Mouse (Mus musculus): ENCODE measurements around the gene Tmem256. TPM values are rescaled to one million over a fixed set of nuclear protein-coding genes. Genes with fewer than 3 reads are reported as not detected.

The Tmem256 gene
- total and polyA plus RNA-seq, 3 experiments, result 185 to 327 (median 206) TPM

GRCm38 (mm10) chr11:69850754-69851153 is 12.4 kb downstream of the Tmem256 start:
- Histone ChIP-seq H3K9ac (ENCODE audit: insufficient read depth, low read depth) (no peak overlapping the region), H3K27me3 (replicated peaks) (no peaks in the 10 kb centered on the region), H3K79me2 (replicated peaks; ENCODE audit: control insufficient read depth, extremely low read depth, insufficient read depth, poor library complexity, severe bottlenecking) (no peaks in the 10 kb centered on the region), H3K27ac (ENCODE audit: insufficient read depth, low read depth) (no peak overlapping the region), H3K4me1 (ENCODE audit: control insufficient read depth in 1 of 2, insufficient read depth in 2 of 2) (peaks cover 5 to 24% of the 10 kb centered on the region in 2 experiments), H3K4me3 (replicated peaks in 1 of 3; ENCODE audit: low read depth in 2 of 3, low read length in 2 of 3, poor library complexity in 1 of 3) (no peak overlapping the region), H3K4me2 (ENCODE audit: insufficient read depth, low read depth, poor library complexity, severe bottlenecking) (no peak overlapping the region), H3K36me3 (replicated peaks in 1 of 2; ENCODE audit: control insufficient read depth in 1 of 2, insufficient read depth in 1 of 2, low read length in 1 of 2) (peaks cover 0 to 47% of the 10 kb centered on the region in 2 experiments), H3K9me3 (replicated peaks; ENCODE audit: low read length) (no peaks in the 10 kb centered on the region)
- TF ChIP-seq RAD21 (IDR thresholded peaks at IDR 0.05; ENCODE audit: low read depth, low read length), result no peak
- no peak for TF ChIP-seq USF2 (conservative IDR thresholded peaks at IDR 0.05; ENCODE audit: low read depth, low read length)
- TF ChIP-seq ZC3H11A (IDR thresholded peaks at IDR 0.05; ENCODE audit: low read depth, low read length), result no peak
- TF ChIP-seq ELF1 (IDR thresholded peaks at IDR 0.05; ENCODE audit: low read depth, low read length), result no peak
- TF ChIP-seq PAX5 (IDR thresholded peaks at IDR 0.05; ENCODE audit: low read length), result no peak
- no peak for TF ChIP-seq E2F4 (IDR thresholded peaks at IDR 0.05; ENCODE audit: insufficient replicate concordance, low read depth, low read length)
- TF ChIP-seq TCF12 (IDR thresholded peaks at IDR 0.05; ENCODE audit: low read depth, low read length), result no peak
- TF ChIP-seq TBP (conservative IDR thresholded peaks at IDR 0.05; ENCODE audit: low read depth, low read length), result no peak
- TF ChIP-seq GABPA (IDR thresholded peaks at IDR 0.05; ENCODE audit: insufficient replicate concordance, low read depth, low read length), result no peak
- TF ChIP-seq JUND (conservative IDR thresholded peaks at IDR 0.05; ENCODE audit: low read depth, low read length), result no peak
- no peak for TF ChIP-seq CHD1 (IDR thresholded peaks at IDR 0.05; ENCODE audit: low read depth, low read length)
- no peak for TF ChIP-seq MYC (IDR thresholded peaks at IDR 0.05; ENCODE audit: low read depth, low read length)
- no peak for TF ChIP-seq MAX (IDR thresholded peaks at IDR 0.05; ENCODE audit: low read length)
- TF ChIP-seq HCFC1 (IDR thresholded peaks at IDR 0.05; ENCODE audit: low read depth, low read length), result no peak
- no peak for TF ChIP-seq POLR2A (IDR thresholded peaks at IDR 0.05; ENCODE audit: low read depth, low read length)
- TF ChIP-seq EP300 (IDR thresholded peaks at IDR 0.05; ENCODE audit: low read length), result no peak
- DNase-seq (ENCODE audit: extremely low read depth), result no peak
- in situ Hi-C loops (cut with MboI; ENCODE audit: low pct_ligation_motif_present, low pct_unique_long_range_greater_than_20kb, low sequenced_read_pairs) (no loop called here), dilution Hi-C loops (cut with MboI; ENCODE audit: extremely low pct_ligation_motif_present, extremely low pct_unique_long_range_greater_than_20kb, low sequenced_read_pairs) (no loop called here)

DNA sequence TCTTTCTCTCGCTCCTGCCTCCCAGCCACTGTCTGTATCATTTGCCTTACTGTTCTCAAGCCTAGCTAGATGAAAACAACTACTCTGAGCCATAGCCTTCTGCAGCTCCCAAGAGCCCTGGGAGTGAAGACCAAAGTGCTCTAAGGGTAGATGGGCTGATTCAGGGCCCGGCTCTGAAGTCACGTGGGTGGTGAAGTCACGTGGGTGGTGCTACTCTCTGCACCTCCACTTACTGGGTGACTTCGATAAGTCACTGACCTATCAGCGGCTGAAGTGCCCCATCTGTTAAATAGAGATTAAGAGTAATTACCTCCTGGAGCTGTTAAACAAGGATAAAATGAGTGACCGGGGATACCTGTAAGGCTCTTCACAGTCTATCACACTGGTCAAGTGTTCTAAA is 15.7 kb downstream of the Tmem256 start:
- dilution Hi-C loops (cut with MboI; ENCODE audit: extremely low pct_ligation_motif_present, extremely low pct_unique_long_range_greater_than_20kb, low sequenced_read_pairs), result no loop called here
- no peaks in the 10 kb centered on the region for H3K79me2 ChIP-seq (replicated peaks; ENCODE audit: control insufficient read depth, extremely low read depth, insufficient read depth, poor library complexity, severe bottlenecking)
- no peaks in the 10 kb centered on the region for H3K27me3 ChIP-seq (replicated peaks)
- TF ChIP-seq SIN3A (IDR thresholded peaks at IDR 0.05; ENCODE audit: low read length) (no peak), RAD21 (IDR thresholded peaks at IDR 0.05; ENCODE audit: low read depth, low read length) (no peak), CHD1 (IDR thresholded peaks at IDR 0.05; ENCODE audit: low read depth, low read length) (no peak), USF1 (IDR thresholded peaks at IDR 0.05; ENCODE audit: low read depth, low read length) (peak; percentile 72), ZC3H11A (IDR thresholded peaks at IDR 0.05; ENCODE audit: low read depth, low read length) (no peak), USF2 (conservative IDR thresholded peaks at IDR 0.05; ENCODE audit: low read depth, low read length) (peak; percentile 75), JUND (conservative IDR thresholded peaks at IDR 0.05; ENCODE audit: low read depth, low read length) (no peak)
- no peak overlapping the region for H3K4me2 ChIP-seq (ENCODE audit: insufficient read depth, low read depth, poor library complexity, severe bottlenecking)
- H3K4me3 ChIP-seq (replicated peaks in 1 of 3; ENCODE audit: low read depth in 2 of 3, low read length in 2 of 3, poor library complexity in 1 of 3), result no peak overlapping the region
- no peak overlapping the region for H3K27ac ChIP-seq (ENCODE audit: insufficient read depth, low read depth)
- H3K4me1 ChIP-seq (ENCODE audit: control insufficient read depth in 1 of 2, insufficient read depth in 2 of 2), result peaks cover 6 to 20% of the 10 kb centered on the region in 2 experiments
- no peak for DNase-seq (ENCODE audit: extremely low read depth)
- no peaks in the 10 kb centered on the region for H3K9me3 ChIP-seq (replicated peaks; ENCODE audit: low read length)
- H3K36me3 ChIP-seq (replicated peaks in 1 of 2; ENCODE audit: control insufficient read depth in 1 of 2, insufficient read depth in 1 of 2, low read length in 1 of 2), result peaks cover 0 to 35% of the 10 kb centered on the region in 2 experiments
- no peak overlapping the region for H3K9ac ChIP-seq (ENCODE audit: insufficient read depth, low read depth)
- in situ Hi-C loops (cut with MboI; ENCODE audit: low pct_ligation_motif_present, low pct_unique_long_range_greater_than_20kb, low sequenced_read_pairs), result no loop called here

All from CH12.LX (cell line).